ENCODE assay signal across 8 mouse cellular contexts in genomic region chr10:119239969-119240721, GRCm38 (mm10). TPM values are rescaled to one million over a fixed set of nuclear protein-coding genes. Genes with fewer than 3 reads are reported as not detected.
DNase-seq lines count a peak whose midpoint lies in the region; ATAC-seq lines count a peak whose summit lies in the region.

TSS of gene Cand1 (minus strand) at chr10:119240055.

- WGBS in lung, embryonic 16.5 days, result under 1% methylated on average over 61 of the region's 67 CpGs

- H3K36me3 ChIP-seq in lung, embryonic 16.5 days (ENCODE audit: control insufficient read depth, insufficient read depth, low read length), result peaks cover 6% of the 10 kb centered on the region; the same call in 1 of the 2 replicates

- peak; percentile 95 to 96 for ATAC-seq in hematopoietic stem cell, adult 5-6 weeks (replicated peaks in 1 of 2; ENCODE audit: insufficient read depth in 1 of 2, low FRiP score in 2 of 2, low TSS enrichment in 1 of 2, low read depth in 1 of 2, poor library complexity in 2 of 2, severe bottlenecking in 2 of 2)
- peak; percentile 97 for ATAC-seq in lung, embryonic 16.5 days (ENCODE audit: low read depth)

- DNase-seq in MEL-GATA-1-ER (ENCODE audit: extremely low read depth, low read depth), result peak; percentile 97
- peak; percentile 100 for DNase-seq in cerebellum, adult 8-10 months
- DNase-seq in forelimb bud, embryonic 11.5 days (ENCODE audit: low read depth, low spot score), result peak; percentile 98
- peak; percentile 97 for DNase-seq in layer of hippocampus, adult 9-10 months (ENCODE audit: low spot score)
- peak; percentile 100 for DNase-seq in ovary, postnatal 10 days (ENCODE audit: low spot score)
- peak; percentile 99 to 100 for DNase-seq in thymus, postnatal 10 days (ENCODE audit: low spot score in 2 of 2)

- no peaks in the 10 kb centered on the region for H3K27me3 ChIP-seq in lung, embryonic 16.5 days (ENCODE audit: control insufficient read depth, insufficient read depth, low read depth, low read length)

- peak within 1 kb of the TSS; percentile 90 for H3K9ac ChIP-seq in lung, embryonic 16.5 days (ENCODE audit: low read length)

- H3K9me3 ChIP-seq in lung, embryonic 16.5 days (ENCODE audit: control insufficient read depth, low read length), result no peaks in the 10 kb centered on the region

- peak within 1 kb of the TSS; percentile 78 for H3K4me2 ChIP-seq in lung, embryonic 16.5 days (ENCODE audit: low read depth, low read length)

- peak within 1 kb of the TSS; percentile 99 for H3K27ac ChIP-seq in lung, embryonic 16.5 days (ENCODE audit: low read length)

- H3K4me3 ChIP-seq in lung, embryonic 16.5 days (ENCODE audit: low read length), result peak within 1 kb of the TSS; percentile 96

- peaks cover 16% of the 10 kb centered on the region for H3K4me1 ChIP-seq in lung, embryonic 16.5 days (replicated peaks; ENCODE audit: control insufficient read depth, insufficient read depth, low read length)

RNA-seq across cellular contexts. Expression of gene Cand1, which starts in this region (rescaled TPM):
- total RNA-seq in hematopoietic stem cell, adult 5-6 weeks (2017), result 56.7 and 56.8 TPM in 2 replicates
- polyA plus RNA-seq in lung, embryonic 16.5 days (2015; fragmentation: Nextera tagmentation; extraction: Ambion mirVana), result 47.6 and 56.7 TPM in 2 replicates

Comparison
In these comparisons a context has a peak if more than half of its experiments do, and no peak if none do; other contexts are left out.
1. Peak in every context shown above with its lines: DNase-seq, ATAC-seq, H3K4me3 ChIP-seq and H3K27ac ChIP-seq.